Mouse (Mus musculus) ES-Bruce4 (cell line): ENCODE measurements around the gene Dclk1. TPM values are rescaled to one million over a fixed set of nuclear protein-coding genes. Genes with fewer than 3 reads are reported as not detected.

Source experiments
- H3K27ac ChIP-seq: 2 replicates; pipeline ENCODE4 v1.5.1; 2012; ENCODE audit warnings: low read length, inconsistent platforms; ENCODE audit not compliant: insufficient read depth
- H3K27me3 ChIP-seq: 2 replicates; pipeline ENCODE4 v1.6.1; 2012; ENCODE audit warnings: mild to moderate bottlenecking, low read length, inconsistent platforms; ENCODE audit not compliant: control insufficient read depth, poor library complexity, insufficient read depth, severe bottlenecking
- H3K36me3 ChIP-seq: 2 replicates; pipeline ENCODE4 v1.6.1; 2012; ENCODE audit warnings: inconsistent platforms, mild to moderate bottlenecking, low read length, moderate library complexity; ENCODE audit not compliant: control insufficient read depth, poor library complexity, insufficient read depth, severe bottlenecking
- H3K4me1 ChIP-seq: one replicate; pipeline ENCODE4 v1.8.1; 2011; ENCODE audit warnings: low read length; ENCODE audit not compliant: control insufficient read depth, insufficient read depth
- H3K4me3 ChIP-seq: 2 replicates; pipeline ENCODE4 v1.5.1; 2011; ENCODE audit warnings: low read depth, mild to moderate bottlenecking, low read length
- H3K9ac ChIP-seq: 2 replicates; pipeline ENCODE4 v1.6.1; 2012; ENCODE audit warnings: low read depth, mild to moderate bottlenecking, inconsistent platforms; ENCODE audit not compliant: poor library complexity, severe bottlenecking
- H3K9me3 ChIP-seq: replicated peaks from 2 replicates; pipeline ENCODE4 v1.6.1; 2012; ENCODE audit warnings: mild to moderate bottlenecking, low read length, inconsistent platforms; ENCODE audit not compliant: control insufficient read depth, poor library complexity, insufficient read depth, severe bottlenecking
- CTCF ChIP-seq: IDR thresholded peaks from one replicate; pipeline ENCODE4 v1.8.1; 2011; ENCODE audit warnings: low read depth, low read length
- EP300 ChIP-seq: IDR thresholded peaks from 2 replicates; pipeline ENCODE4 v1.6.1; 2011; ENCODE audit warnings: low read depth, low read length; ENCODE audit not compliant: insufficient read depth
- POLR2A ChIP-seq: IDR thresholded peaks from one replicate; pipeline ENCODE4 v1.8.1; 2011; ENCODE audit warnings: low read length; ENCODE audit not compliant: insufficient read depth
- polyA plus RNA-seq: library from polyadenylated mRNA; stranded (reverse); fragments of >200 nt; gene quantifications from 2 replicates; pipeline ENCODE4 v1.2.4, GENCODE M21; 2011; ENCODE audit warnings: low read depth; ENCODE audit not compliant: missing spikeins, insufficient read depth, insufficient read length

Dclk1 gene
- polyA plus RNA-seq, 1 experiment, result 1.3 TPM

GRCm38 (mm10) chr3:55246618-55247272, 4.6 kb downstream of the Dclk1 start:
- H3K4me1 ChIP-seq, result no peaks in the 10 kb centered on the region
- no peaks in the 10 kb centered on the region for H3K36me3 ChIP-seq
- H3K27me3 ChIP-seq, result 0 out of 2 replicates have a peak, but pooled peaks cover 2% of the 10 kb centered on the region
- H3K9ac ChIP-seq, result no peak overlapping the region
- H3K9me3 ChIP-seq, result no peaks in the 10 kb centered on the region
- TF ChIP-seq EP300, result no peak
- TF ChIP-seq CTCF, result no peak
- TF ChIP-seq POLR2A, result no peak
- no peak overlapping the region for H3K4me3 ChIP-seq
- no peak overlapping the region for H3K27ac ChIP-seq

GRCm38 (mm10) chr3:55248048-55248447, 5.9 kb downstream of the Dclk1 start:
- Histone ChIP-seq H3K9me3 (no peaks in the 10 kb centered on the region), H3K27me3 (0 out of 2 replicates have a peak, but pooled peaks cover 2% of the 10 kb centered on the region), H3K27ac (no peak overlapping the region), H3K4me3 (no peak overlapping the region), H3K9ac (no peak overlapping the region), H3K36me3 (no peaks in the 10 kb centered on the region), H3K4me1 (no peaks in the 10 kb centered on the region)
- TF ChIP-seq POLR2A, result no peak
- no peak for TF ChIP-seq EP300
- no peak for TF ChIP-seq CTCF

- H3K27ac ChIP-seq, result no peak overlapping the region
- H3K9ac ChIP-seq, result no peak overlapping the region
- H3K36me3 ChIP-seq, result no peaks in the 10 kb centered on the region
- no peak overlapping the region for H3K4me3 ChIP-seq
- H3K27me3 ChIP-seq, result 0 out of 2 replicates have a peak, but pooled peaks cover 2% of the 10 kb centered on the region
- H3K9me3 ChIP-seq, result no peaks in the 10 kb centered on the region
- H3K4me1 ChIP-seq, result no peaks in the 10 kb centered on the region
- TF ChIP-seq CTCF, result no peak
- TF ChIP-seq EP300, result no peak
- no peak for TF ChIP-seq POLR2A
These were observed 6.3 kb downstream of the Dclk1 start for GRCm38 (mm10) chr3:55248508-55248907.

GRCm38 (mm10) chr3:55250631-55251030, 8.5 kb downstream of the Dclk1 start:
- Histone ChIP-seq H3K4me1 (no peaks in the 10 kb centered on the region), H3K4me3 (no peak overlapping the region), H3K36me3 (no peaks in the 10 kb centered on the region), H3K9ac (no peak overlapping the region), H3K9me3 (no peaks in the 10 kb centered on the region), H3K27me3 (no peaks in the 10 kb centered on the region), H3K27ac (no peak overlapping the region)
- no peak for TF ChIP-seq CTCF
- no peak for TF ChIP-seq POLR2A
- TF ChIP-seq EP300, result no peak

GRCm38 (mm10) chr3:55260139-55260538, 18.0 kb downstream of the Dclk1 start:
- Histone ChIP-seq H3K9ac (no peak overlapping the region), H3K27me3 (no peaks in the 10 kb centered on the region), H3K4me1 (no peaks in the 10 kb centered on the region), H3K27ac (no peak overlapping the region), H3K4me3 (no peak overlapping the region), H3K9me3 (no peaks in the 10 kb centered on the region), H3K36me3 (no peaks in the 10 kb centered on the region)
- TF ChIP-seq POLR2A (no peak), CTCF (no peak), EP300 (no peak)

GRCm38 (mm10) chr3:55266091-55266490, 23.9 kb downstream of the Dclk1 start:
- Histone ChIP-seq H3K4me1 (no peaks in the 10 kb centered on the region), H3K36me3 (no peaks in the 10 kb centered on the region), H3K27me3 (no peaks in the 10 kb centered on the region), H3K4me3 (no peak overlapping the region), H3K27ac (no peak overlapping the region), H3K9ac (no peak overlapping the region), H3K9me3 (no peaks in the 10 kb centered on the region)
- no peak for TF ChIP-seq EP300
- no peak for TF ChIP-seq CTCF
- TF ChIP-seq POLR2A, result no peak
